Comparison of ENCODE assay signal across 13 mouse cellular contexts in the genomic region with DNA sequence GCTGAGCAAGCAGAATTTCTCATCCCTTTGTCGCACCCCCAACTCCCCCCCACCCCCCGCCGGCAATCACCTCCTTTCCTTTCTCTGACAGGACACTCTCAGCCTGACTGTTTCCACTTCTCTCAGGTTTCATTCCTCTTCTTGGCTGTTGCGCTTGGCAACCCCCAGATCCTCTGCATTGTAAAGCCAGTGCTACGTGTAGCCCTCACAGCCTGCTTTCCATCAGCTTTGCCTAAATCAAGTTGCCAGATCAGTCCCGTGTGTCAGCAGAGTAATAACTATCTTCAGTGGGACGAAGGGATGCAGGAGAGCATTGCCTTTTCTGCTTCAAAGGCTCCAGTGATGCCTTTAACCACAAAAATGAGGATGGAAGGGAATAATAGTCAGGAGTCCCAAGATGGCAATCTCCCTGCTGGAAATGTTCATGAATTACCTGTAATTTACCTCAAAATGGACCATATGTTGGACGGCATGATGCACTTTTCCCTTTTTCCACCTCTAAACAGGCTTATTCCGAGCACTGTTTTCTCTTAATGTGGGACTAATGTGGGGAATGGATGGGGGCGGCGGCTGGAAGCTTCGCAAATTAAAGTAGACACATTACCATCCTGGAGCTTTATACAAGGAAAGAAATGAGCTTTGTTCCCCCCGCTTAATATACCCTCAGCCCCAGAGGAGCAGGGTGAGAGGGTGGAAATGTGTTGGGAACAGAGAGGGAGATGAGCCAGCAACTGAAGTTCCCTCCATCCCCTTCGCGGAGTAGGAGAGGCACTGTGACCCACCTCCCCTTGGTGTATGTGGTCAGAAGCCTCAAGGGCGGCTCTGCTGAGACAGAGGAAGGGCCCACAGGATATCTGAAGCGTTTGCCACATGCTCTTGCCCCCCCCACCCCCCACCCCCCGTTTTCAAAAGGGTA.
DNase-seq lines count a peak whose midpoint lies in the region; ATAC-seq and TF ChIP-seq lines count a peak whose summit lies in the region.
"Had no signal": no experiment of that assay in that cellular context is flagged by ENCODE, and none has a peak within 500 bp of the region (broad histone marks: within the 10 kb centered on the region; RNA-seq: fewer than 3 reads in every experiment).

No protein-coding gene starts in this region.

- no peak overlapping the region for H3K4me2 ChIP-seq in intestine, embryonic 14.5 days (ENCODE audit: low read length)
- H3K4me2 ChIP-seq in intestine, embryonic 16.5 days (ENCODE audit: low read depth, low read length), result no peak overlapping the region
- no peak overlapping the region for H3K4me2 ChIP-seq in embryonic facial prominence, embryonic 13.5 days
- H3K4me2 ChIP-seq in hindbrain, embryonic 13.5 days, result peak overlapping the region; percentile 8; the same call in 1 of the 2 replicates
- H3K4me2 ChIP-seq in midbrain, embryonic 13.5 days (replicated peaks), result peak overlapping the region; percentile 5; the same call in 1 of the 2 replicates
- H3K4me2 ChIP-seq in liver, postnatal 0 days (ENCODE audit: low read depth, low read length), result no peak overlapping the region

- H3K27me3 ChIP-seq in intestine, embryonic 14.5 days (replicated peaks; ENCODE audit: control insufficient read depth, insufficient read depth, low read length), result no peaks in the 10 kb centered on the region
- H3K27me3 ChIP-seq in intestine, embryonic 16.5 days (replicated peaks; ENCODE audit: control insufficient read depth, insufficient read depth, low read length), result no peaks in the 10 kb centered on the region
- 0 out of 2 replicates have a peak, but pooled peaks cover 8% of the 10 kb centered on the region for H3K27me3 ChIP-seq in embryonic facial prominence, embryonic 13.5 days
- H3K27me3 ChIP-seq in hindbrain, embryonic 13.5 days, result no peaks in the 10 kb centered on the region
- H3K27me3 ChIP-seq in midbrain, embryonic 13.5 days, result 0 out of 2 replicates have a peak, but pooled peaks cover 3% of the 10 kb centered on the region
- no peaks in the 10 kb centered on the region for H3K27me3 ChIP-seq in liver, postnatal 0 days (ENCODE audit: insufficient read depth, low read length)

- no peak overlapping the region for H3K4me3 ChIP-seq in intestine, embryonic 14.5 days (ENCODE audit: low read depth, low read length)
- H3K4me3 ChIP-seq in intestine, embryonic 16.5 days (ENCODE audit: low read length), result no peak overlapping the region
- H3K4me3 ChIP-seq in embryonic facial prominence, embryonic 13.5 days, result no peak overlapping the region
- H3K4me3 ChIP-seq in hindbrain, embryonic 13.5 days, result no peak overlapping the region
- H3K4me3 ChIP-seq in midbrain, embryonic 13.5 days (replicated peaks), result no peak overlapping the region
- no peak overlapping the region for H3K4me3 ChIP-seq in liver, postnatal 0 days (ENCODE audit: low read depth, low read length)

- H3K9me3 ChIP-seq in intestine, embryonic 14.5 days (ENCODE audit: control insufficient read depth, low read length), result no peaks in the 10 kb centered on the region
- H3K9me3 ChIP-seq in intestine, embryonic 16.5 days (ENCODE audit: control insufficient read depth, low read length), result no peaks in the 10 kb centered on the region
- 0 out of 2 replicates have a peak, but pooled peaks cover 3% of the 10 kb centered on the region for H3K9me3 ChIP-seq in embryonic facial prominence, embryonic 13.5 days
- no peaks in the 10 kb centered on the region for H3K9me3 ChIP-seq in hindbrain, embryonic 13.5 days
- no peaks in the 10 kb centered on the region for H3K9me3 ChIP-seq in midbrain, embryonic 13.5 days
- H3K9me3 ChIP-seq in liver, postnatal 0 days (ENCODE audit: low read length), result peaks cover under 1% of the 10 kb centered on the region; the same call in 1 of the 2 replicates

- peak overlapping the region; percentile 62 for H3K27ac ChIP-seq in intestine, embryonic 14.5 days (ENCODE audit: low read depth)
- no peak overlapping the region for H3K27ac ChIP-seq in intestine, embryonic 16.5 days (ENCODE audit: low read length)
- H3K27ac ChIP-seq in embryonic facial prominence, embryonic 13.5 days, result peak overlapping the region; percentile 87
- H3K27ac ChIP-seq in hindbrain, embryonic 13.5 days, result peak overlapping the region; percentile 90
- H3K27ac ChIP-seq in midbrain, embryonic 13.5 days, result peak overlapping the region; percentile 91
- H3K27ac ChIP-seq in liver, postnatal 0 days (ENCODE audit: low read depth), result no peak overlapping the region
- H3K27ac ChIP-seq: liver, embryonic 14.5 days had no signal

- 51% methylated on average over 18 of the region's 18 CpGs for WGBS in intestine, embryonic 14.5 days
- 56% methylated on average over 18 of the region's 18 CpGs for WGBS in intestine, embryonic 16.5 days
- 15% methylated on average over 18 of the region's 18 CpGs for WGBS in embryonic facial prominence, embryonic 13.5 days
- WGBS in hindbrain, embryonic 13.5 days, result 25% methylated on average over 18 of the region's 18 CpGs
- WGBS in midbrain, embryonic 13.5 days, result 21% methylated on average over 18 of the region's 18 CpGs
- 52% methylated on average over 18 of the region's 18 CpGs for WGBS in liver, postnatal 0 days (ENCODE audit: insufficient replicate concordance)

- no peaks in the 10 kb centered on the region for H3K36me3 ChIP-seq in intestine, embryonic 14.5 days (ENCODE audit: control insufficient read depth, insufficient read depth, low read length)
- no peaks in the 10 kb centered on the region for H3K36me3 ChIP-seq in intestine, embryonic 16.5 days (ENCODE audit: control insufficient read depth, insufficient read depth, low read length)
- H3K36me3 ChIP-seq in embryonic facial prominence, embryonic 13.5 days, result no peaks in the 10 kb centered on the region
- H3K36me3 ChIP-seq in hindbrain, embryonic 13.5 days, result no peaks in the 10 kb centered on the region
- H3K36me3 ChIP-seq in midbrain, embryonic 13.5 days, result no peaks in the 10 kb centered on the region
- no peaks in the 10 kb centered on the region for H3K36me3 ChIP-seq in liver, postnatal 0 days (replicated peaks; ENCODE audit: insufficient read depth, low read length)

- no peak for DNase-seq in intestine, embryonic 14.5 days (ENCODE audit: low spot score)
- DNase-seq in frontal cortex, postnatal 10 days (ENCODE audit: low spot score in 2 of 2), result no peak
- no peak for DNase-seq in liver, postnatal 0 days
- DNase-seq in layer of hippocampus, postnatal 10 days (ENCODE audit: low spot score in 2 of 2), result no peak
- DNase-seq: adrenal gland, postnatal 10 days; B cell, adult 2 months; cerebellum, adult 18-20 months; layer of hippocampus, adult 9-11 months had no signal

- ATAC-seq in intestine, embryonic 14.5 days (replicated peaks; ENCODE audit: low FRiP score, low TSS enrichment, low read depth), result 0 out of 2 replicates have a peak, but pooled peaks have one; percentile 18
- ATAC-seq in intestine, embryonic 16.5 days, result no peak
- peak; percentile 57; the same call in 1 of the 2 replicates for ATAC-seq in embryonic facial prominence, embryonic 13.5 days (ENCODE audit: insufficient number of reproducible peaks, insufficient read depth, low FRiP score, low TSS enrichment, low read depth)
- ATAC-seq in hindbrain, embryonic 13.5 days (ENCODE audit: low FRiP score), result peak; percentile 52
- ATAC-seq in midbrain, embryonic 13.5 days, result peak; percentile 18
- ATAC-seq in liver, postnatal 0 days, result no peak

- peaks cover 23% of the 10 kb centered on the region for H3K4me1 ChIP-seq in intestine, embryonic 14.5 days (replicated peaks; ENCODE audit: control insufficient read depth, insufficient read depth, low read length)
- peaks cover 11% of the 10 kb centered on the region for H3K4me1 ChIP-seq in intestine, embryonic 16.5 days (ENCODE audit: control insufficient read depth, insufficient read depth, low read length)
- H3K4me1 ChIP-seq in embryonic facial prominence, embryonic 13.5 days, result peaks cover 63% of the 10 kb centered on the region
- H3K4me1 ChIP-seq in hindbrain, embryonic 13.5 days (replicated peaks), result peaks cover 58% of the 10 kb centered on the region
- peaks cover 58% of the 10 kb centered on the region for H3K4me1 ChIP-seq in midbrain, embryonic 13.5 days (replicated peaks)
- H3K4me1 ChIP-seq in liver, postnatal 0 days (ENCODE audit: insufficient read depth), result no peaks in the 10 kb centered on the region

- no peak for TF ChIP-seq EP300 in liver, postnatal 0 days (IDR thresholded peaks at IDR 0.05; ENCODE audit: low read depth)

- no peak for TF ChIP-seq CTCF in liver, postnatal 0 days (IDR thresholded peaks at IDR 0.05; ENCODE audit: low read depth)

- H3K9ac ChIP-seq in intestine, embryonic 14.5 days (ENCODE audit: low read length), result no peak overlapping the region
- H3K9ac ChIP-seq in intestine, embryonic 16.5 days (ENCODE audit: low read depth, low read length), result no peak overlapping the region
- 0 out of 2 replicates have a peak overlapping the region, but pooled peaks have one; percentile 2 for H3K9ac ChIP-seq in embryonic facial prominence, embryonic 13.5 days
- no peak overlapping the region for H3K9ac ChIP-seq in hindbrain, embryonic 13.5 days
- H3K9ac ChIP-seq in midbrain, embryonic 13.5 days (replicated peaks), result no peak overlapping the region
- H3K9ac ChIP-seq in liver, postnatal 0 days (replicated peaks), result no peak overlapping the region
- H3K9ac ChIP-seq: liver, embryonic 14.5 days had no signal

Comparison
In these comparisons a context has a peak if more than half of its experiments do, and no peak if none do; other contexts are left out.
1. ATAC-seq: peak in intestine, embryonic 14.5 days (single experiment), embryonic facial prominence, embryonic 13.5 days (single experiment), hindbrain, embryonic 13.5 days (single experiment) and midbrain, embryonic 13.5 days (single experiment); none in intestine, embryonic 16.5 days (single experiment) and liver, postnatal 0 days (single experiment).
2. H3K27ac ChIP-seq: peak in intestine, embryonic 14.5 days (single experiment), embryonic facial prominence, embryonic 13.5 days (single experiment), hindbrain, embryonic 13.5 days (single experiment) and midbrain, embryonic 13.5 days (single experiment); none in intestine, embryonic 16.5 days (single experiment) and liver, postnatal 0 days (single experiment).
3. H3K4me2 ChIP-seq: peak in hindbrain, embryonic 13.5 days (single experiment) and midbrain, embryonic 13.5 days (single experiment); none in intestine, embryonic 14.5 days (single experiment), intestine, embryonic 16.5 days (single experiment), embryonic facial prominence, embryonic 13.5 days (single experiment) and liver, postnatal 0 days (single experiment).